Mouse (Mus musculus): ENCODE results near the gene Itgav. TPM values are rescaled to one million over a fixed set of nuclear protein-coding genes. Genes with fewer than 3 reads are reported as not detected.

The Itgav gene
- polyA plus RNA-seq, 1 experiment from 2014 or later = 79.6 TPM

- Histone ChIP-seq H3K36me3 (peaks cover 21% of the 10 kb centered on the region), H3K27ac (no peak overlapping the region), H3K9me3 (no peaks in the 10 kb centered on the region), H3K4me3 (no peak overlapping the region), H3K27me3 (no peaks in the 10 kb centered on the region), H3K4me2 (no peak overlapping the region), H3K4me1 (peaks cover 14% of the 10 kb centered on the region; the same call in 1 of the 2 replicates), H3K9ac (0 out of 2 replicates have a peak overlapping the region, but pooled peaks have one; percentile 21)
- 54% methylated on average over 7 of the region's 7 CpGs for WGBS
- no peak for ATAC-seq (ENCODE audit: insufficient number of reproducible peaks, insufficient read depth, low FRiP score, low TSS enrichment, low read depth)
Observed at GRCm38 (mm10) chr2:83758606-83759215, 34.5 kb downstream of the Itgav start.

DNA sequence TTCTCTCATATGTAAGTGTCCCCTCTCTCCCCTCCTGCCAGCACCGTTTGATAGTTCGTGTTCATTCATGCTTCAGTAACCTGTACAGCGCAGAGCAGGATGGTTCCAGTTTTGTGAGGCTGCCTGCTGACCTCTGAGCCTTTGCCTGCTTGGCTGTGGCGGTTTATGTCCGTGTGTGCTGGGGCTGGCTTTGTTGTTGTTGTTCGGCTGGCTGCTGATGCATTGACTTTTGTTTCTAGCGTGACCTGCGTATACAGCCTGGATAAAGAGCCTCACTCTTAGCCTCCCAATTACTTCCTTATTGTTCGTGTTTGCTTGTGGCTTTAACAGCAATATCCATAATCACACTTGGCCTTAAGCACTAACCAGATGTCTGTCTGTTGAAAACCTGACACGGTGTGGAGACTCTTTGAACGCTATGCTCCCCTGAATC, 35.0 kb downstream of the Itgav start:
- Histone ChIP-seq H3K27me3 (no peaks in the 10 kb centered on the region), H3K9me3 (no peaks in the 10 kb centered on the region), H3K9ac (0 out of 2 replicates have a peak overlapping the region, but pooled peaks have one; percentile 21), H3K36me3 (peaks cover 21% of the 10 kb centered on the region), H3K27ac (no peak overlapping the region), H3K4me3 (no peak overlapping the region), H3K4me2 (no peak overlapping the region), H3K4me1 (peaks cover 14% of the 10 kb centered on the region; the same call in 1 of the 2 replicates)
- no peak for ATAC-seq (ENCODE audit: insufficient number of reproducible peaks, insufficient read depth, low FRiP score, low TSS enrichment, low read depth)
- 42% methylated on average over 11 of the region's 11 CpGs for WGBS

- H3K4me2 ChIP-seq = no peak overlapping the region
- peaks cover 14% of the 10 kb centered on the region; the same call in 1 of the 2 replicates for H3K4me1 ChIP-seq
- no peak overlapping the region for H3K4me3 ChIP-seq
- WGBS = 68% methylated on average over 5 of the region's 5 CpGs
- ATAC-seq (ENCODE audit: insufficient number of reproducible peaks, insufficient read depth, low FRiP score, low TSS enrichment, low read depth) = no peak
- H3K27me3 ChIP-seq = no peaks in the 10 kb centered on the region
- H3K9ac ChIP-seq = no peak overlapping the region
- H3K36me3 ChIP-seq = peaks cover 21% of the 10 kb centered on the region
- no peak overlapping the region for H3K27ac ChIP-seq
- H3K9me3 ChIP-seq = no peaks in the 10 kb centered on the region
Observed at GRCm38 (mm10) chr2:83759667-83760066, 35.5 kb downstream of the Itgav start.

DNA sequence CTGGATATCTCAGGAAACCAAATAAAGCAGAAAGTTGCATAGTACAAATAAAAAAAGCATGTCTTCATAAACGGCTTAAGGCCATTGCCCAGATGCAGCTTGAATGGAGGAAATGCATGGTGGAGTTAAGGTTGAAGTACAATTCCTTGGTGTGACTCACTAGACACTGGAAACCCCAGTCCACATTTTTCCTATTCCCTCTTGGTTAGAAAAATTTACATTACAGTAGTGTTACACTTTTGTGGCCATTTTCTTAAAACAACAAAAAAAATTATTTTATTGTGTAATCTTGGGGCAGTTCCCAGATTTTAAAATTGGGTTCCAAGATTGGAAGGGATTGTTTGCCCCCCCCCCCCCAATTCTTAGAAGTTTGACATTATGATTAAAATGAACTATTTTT, 35.9 kb downstream of the Itgav start:
- H3K9me3 ChIP-seq = no peaks in the 10 kb centered on the region
- H3K4me2 ChIP-seq = no peak overlapping the region
- H3K9ac ChIP-seq = no peak overlapping the region
- peaks cover 21% of the 10 kb centered on the region for H3K36me3 ChIP-seq
- 57% methylated on average over 1 of the region's 1 CpGs for WGBS
- ATAC-seq (ENCODE audit: insufficient number of reproducible peaks, insufficient read depth, low FRiP score, low TSS enrichment, low read depth) = no peak
- H3K4me1 ChIP-seq = peaks cover 14% of the 10 kb centered on the region; the same call in 1 of the 2 replicates
- no peak overlapping the region for H3K27ac ChIP-seq
- no peaks in the 10 kb centered on the region for H3K27me3 ChIP-seq
- H3K4me3 ChIP-seq = no peak overlapping the region

DNA sequence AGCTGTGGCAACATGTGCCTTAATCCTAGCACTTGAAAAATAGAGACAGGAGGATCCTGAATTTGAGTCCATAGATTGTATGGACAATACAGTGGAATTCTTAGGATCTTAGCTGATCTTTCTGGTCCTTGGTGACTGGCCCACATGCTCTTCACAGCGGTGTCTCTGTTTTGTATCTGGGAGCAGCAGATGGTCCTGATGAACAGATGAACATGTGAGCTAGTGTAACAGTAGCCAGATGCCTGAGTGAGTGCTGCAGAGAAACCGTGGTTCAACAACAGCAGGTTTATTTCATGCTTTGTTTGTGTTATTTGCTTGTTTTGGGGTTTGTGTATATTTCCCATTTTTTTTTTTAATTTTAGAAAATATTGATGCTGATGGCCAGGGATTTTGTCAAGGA, 37.3 kb downstream of the Itgav start:
- H3K4me3 ChIP-seq = no peak overlapping the region
- WGBS = 36% methylated on average over 2 of the region's 2 CpGs
- no peak for ATAC-seq (ENCODE audit: insufficient number of reproducible peaks, insufficient read depth, low FRiP score, low TSS enrichment, low read depth)
- H3K27ac ChIP-seq = no peak overlapping the region
- H3K27me3 ChIP-seq = no peaks in the 10 kb centered on the region
- H3K36me3 ChIP-seq = peaks cover 23% of the 10 kb centered on the region
- H3K9me3 ChIP-seq = no peaks in the 10 kb centered on the region
- peaks cover 14% of the 10 kb centered on the region; the same call in 1 of the 2 replicates for H3K4me1 ChIP-seq
- no peak overlapping the region for H3K9ac ChIP-seq
- H3K4me2 ChIP-seq = no peak overlapping the region

DNA sequence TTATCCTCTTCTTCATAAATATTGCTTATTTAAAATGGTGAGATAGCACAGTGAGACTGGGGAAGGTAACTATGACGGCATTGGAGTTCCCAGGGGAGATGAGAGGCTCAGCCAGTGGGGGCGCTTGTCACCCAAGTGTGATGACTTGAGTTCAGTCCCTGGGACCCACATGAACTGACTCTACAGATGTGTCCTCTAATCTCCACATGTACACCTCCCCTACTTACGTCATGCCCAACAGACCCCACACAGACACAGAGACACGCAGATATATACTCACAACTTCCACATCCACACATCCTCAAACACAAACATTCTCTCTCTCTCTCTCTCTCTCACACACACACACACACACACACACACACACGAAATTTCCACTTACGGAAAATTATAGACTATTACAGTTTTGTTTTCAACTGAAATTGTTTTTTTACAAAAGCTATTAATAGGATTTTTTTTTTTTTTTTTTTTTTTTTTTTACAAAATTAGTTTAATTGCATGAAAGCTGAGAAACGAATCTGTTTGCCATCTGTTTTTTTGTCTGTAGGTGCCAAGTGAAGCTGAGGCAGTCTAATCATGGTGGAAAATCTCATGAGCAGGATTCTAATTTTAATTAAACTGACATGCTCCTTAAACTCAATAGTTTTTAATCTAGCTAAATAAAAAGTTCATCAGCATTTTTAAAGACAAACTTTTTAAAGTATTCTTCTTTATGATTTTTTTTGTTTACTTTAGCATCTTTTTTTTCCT, 38.1 kb downstream of the Itgav start:
- Histone ChIP-seq H3K4me1 (peaks cover 14% of the 10 kb centered on the region; the same call in 1 of the 2 replicates), H3K4me3 (no peak overlapping the region), H3K4me2 (no peak overlapping the region), H3K36me3 (peaks cover 24% of the 10 kb centered on the region), H3K9ac (no peak overlapping the region), H3K27ac (no peak overlapping the region), H3K27me3 (no peaks in the 10 kb centered on the region), H3K9me3 (no peaks in the 10 kb centered on the region)
- 73% methylated on average over 7 of the region's 7 CpGs for WGBS
- ATAC-seq (ENCODE audit: insufficient number of reproducible peaks, insufficient read depth, low FRiP score, low TSS enrichment, low read depth) = no peak

DNA sequence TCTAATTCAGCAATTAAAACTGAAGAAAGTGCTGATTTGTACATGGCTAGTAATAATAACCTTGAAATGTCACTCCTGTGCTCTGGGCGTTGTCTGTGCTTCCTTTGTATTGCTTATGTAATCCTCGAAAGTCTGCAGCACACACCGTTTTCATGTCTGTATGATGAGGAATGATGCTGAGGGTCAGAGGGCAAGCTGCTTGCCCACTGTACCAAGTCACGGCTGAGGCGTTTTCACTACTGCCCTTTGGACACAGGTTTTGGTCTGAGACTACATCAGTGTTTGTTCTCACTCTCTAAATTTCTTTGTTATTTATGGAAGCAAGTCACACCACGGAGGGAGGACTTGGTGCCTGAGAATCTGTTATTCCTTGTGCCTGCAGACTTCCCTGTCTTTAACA, 41.9 kb downstream of the Itgav start:
- Histone ChIP-seq H3K36me3 (peaks cover 35% of the 10 kb centered on the region), H3K4me3 (no peak overlapping the region), H3K4me2 (no peak overlapping the region), H3K9me3 (no peaks in the 10 kb centered on the region), H3K4me1 (no peaks in the 10 kb centered on the region), H3K27ac (no peak overlapping the region), H3K9ac (no peak overlapping the region), H3K27me3 (no peaks in the 10 kb centered on the region)
- 82% methylated on average over 6 of the region's 6 CpGs for WGBS
- ATAC-seq (ENCODE audit: insufficient number of reproducible peaks, insufficient read depth, low FRiP score, low TSS enrichment, low read depth) = no peak

DNA sequence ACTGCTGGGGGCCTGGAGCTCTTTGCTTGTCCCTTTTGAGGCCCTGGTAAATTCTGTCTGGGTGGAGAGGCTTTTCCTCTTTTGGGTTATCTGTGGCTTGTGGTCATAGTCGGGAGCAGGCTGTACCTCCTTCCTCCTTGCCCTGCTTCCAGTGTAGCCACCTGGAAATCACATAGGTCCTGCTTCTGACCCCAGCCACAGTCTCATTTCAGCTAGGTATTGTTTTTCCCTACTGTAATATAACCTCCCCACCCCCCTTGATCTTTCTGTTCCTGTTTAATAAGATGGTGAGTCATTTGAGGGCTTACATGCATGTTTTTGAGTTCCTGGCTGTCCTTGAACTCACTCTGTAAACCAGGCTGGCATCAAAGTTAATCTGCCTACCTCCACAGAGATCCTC, 42.7 kb downstream of the Itgav start:
- ATAC-seq (ENCODE audit: insufficient number of reproducible peaks, insufficient read depth, low FRiP score, low TSS enrichment, low read depth) = no peak
- WGBS = 76% methylated on average over 1 of the region's 1 CpGs
- peaks cover 36% of the 10 kb centered on the region for H3K36me3 ChIP-seq

DNA sequence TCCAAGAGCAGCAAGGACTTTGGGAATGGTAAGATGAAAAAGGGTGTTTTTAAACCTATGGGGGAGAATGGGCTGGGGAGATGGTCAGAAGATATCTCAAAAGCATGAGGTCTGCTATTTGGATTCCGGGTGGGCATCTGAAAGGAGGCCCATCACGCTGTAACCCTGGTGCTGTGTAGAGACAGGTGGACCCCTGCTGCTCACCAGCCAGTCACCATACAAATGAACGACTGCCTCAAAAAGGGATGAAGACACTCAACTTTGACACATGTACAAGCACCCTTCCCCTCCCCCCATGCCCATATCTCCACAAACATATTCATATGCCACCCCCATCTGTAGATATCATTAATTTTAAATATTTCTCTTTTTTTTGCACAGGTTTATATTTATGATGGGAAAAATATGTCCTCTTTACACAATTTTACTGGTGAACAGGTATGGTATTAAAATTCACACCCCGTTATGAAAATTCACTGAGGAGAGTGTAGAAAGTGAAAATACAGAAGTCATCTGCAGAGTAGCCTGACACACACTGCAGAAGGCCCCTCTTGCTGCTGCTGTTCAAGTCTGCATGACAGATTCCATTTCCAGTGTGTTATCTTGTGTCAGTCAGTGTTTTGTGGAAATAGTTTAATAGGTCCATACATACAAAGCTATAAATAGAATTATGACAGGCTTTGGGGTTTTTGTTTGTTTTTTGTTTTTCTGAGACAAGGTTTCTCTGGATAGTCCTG, 44.3 kb downstream of the Itgav start:
- WGBS = 86% methylated on average over 4 of the region's 4 CpGs
- ATAC-seq (ENCODE audit: insufficient number of reproducible peaks, insufficient read depth, low FRiP score, low TSS enrichment, low read depth) = no peak
- Histone ChIP-seq H3K4me1 (no peaks in the 10 kb centered on the region), H3K4me3 (no peak overlapping the region), H3K27me3 (no peaks in the 10 kb centered on the region), H3K27ac (no peak overlapping the region), H3K4me2 (no peak overlapping the region), H3K9ac (no peak overlapping the region), H3K9me3 (no peaks in the 10 kb centered on the region), H3K36me3 (peaks cover 52% of the 10 kb centered on the region)

More for the DNA sequence above, 42.7 kb downstream of the Itgav start:
- Histone ChIP-seq H3K27me3 (no peaks in the 10 kb centered on the region), H3K9ac (no peak overlapping the region), H3K4me3 (no peak overlapping the region), H3K4me1 (no peaks in the 10 kb centered on the region), H3K4me2 (no peak overlapping the region), H3K9me3 (no peaks in the 10 kb centered on the region), H3K27ac (no peak overlapping the region)

DNA sequence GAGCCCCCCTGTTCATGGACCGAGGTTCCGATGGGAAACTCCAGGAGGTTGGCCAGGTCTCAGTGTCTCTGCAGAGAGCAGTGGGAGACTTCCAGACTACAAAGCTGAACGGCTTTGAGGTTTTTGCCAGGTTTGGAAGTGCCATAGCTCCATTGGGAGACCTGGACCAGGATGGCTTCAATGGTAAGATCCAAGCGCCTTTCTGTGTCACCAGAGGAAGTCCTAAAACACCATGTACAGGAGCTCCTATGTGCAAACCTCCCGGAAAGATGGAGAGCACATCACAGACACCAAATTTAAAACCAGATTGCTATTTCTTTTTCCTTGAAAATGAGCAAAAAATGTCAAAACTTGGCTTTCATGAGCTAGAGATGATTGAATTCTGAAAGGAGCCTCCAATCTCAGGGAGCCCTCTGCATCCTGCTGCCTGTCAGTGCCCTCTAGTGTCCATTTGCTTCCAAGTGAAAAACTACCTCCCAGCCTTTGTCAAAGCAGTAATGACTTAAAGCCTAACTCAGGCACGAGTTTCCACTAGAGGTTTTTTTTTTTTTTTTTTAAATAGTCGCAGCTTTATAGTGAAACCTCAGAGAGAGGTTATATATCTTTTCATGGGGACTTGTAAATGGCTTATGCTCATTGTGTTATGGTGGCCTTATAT, 47.1 kb downstream of the Itgav start:
- no peaks in the 10 kb centered on the region for H3K27me3 ChIP-seq
- H3K4me3 ChIP-seq = no peak overlapping the region
- ATAC-seq (ENCODE audit: insufficient number of reproducible peaks, insufficient read depth, low FRiP score, low TSS enrichment, low read depth) = no peak
- 57% methylated on average over 7 of the region's 7 CpGs for WGBS
- H3K4me1 ChIP-seq = no peaks in the 10 kb centered on the region
- H3K9ac ChIP-seq = no peak overlapping the region
- no peak overlapping the region for H3K27ac ChIP-seq
- no peak overlapping the region for H3K4me2 ChIP-seq
- H3K9me3 ChIP-seq = no peaks in the 10 kb centered on the region
- H3K36me3 ChIP-seq = peaks cover 66% of the 10 kb centered on the region

DNA sequence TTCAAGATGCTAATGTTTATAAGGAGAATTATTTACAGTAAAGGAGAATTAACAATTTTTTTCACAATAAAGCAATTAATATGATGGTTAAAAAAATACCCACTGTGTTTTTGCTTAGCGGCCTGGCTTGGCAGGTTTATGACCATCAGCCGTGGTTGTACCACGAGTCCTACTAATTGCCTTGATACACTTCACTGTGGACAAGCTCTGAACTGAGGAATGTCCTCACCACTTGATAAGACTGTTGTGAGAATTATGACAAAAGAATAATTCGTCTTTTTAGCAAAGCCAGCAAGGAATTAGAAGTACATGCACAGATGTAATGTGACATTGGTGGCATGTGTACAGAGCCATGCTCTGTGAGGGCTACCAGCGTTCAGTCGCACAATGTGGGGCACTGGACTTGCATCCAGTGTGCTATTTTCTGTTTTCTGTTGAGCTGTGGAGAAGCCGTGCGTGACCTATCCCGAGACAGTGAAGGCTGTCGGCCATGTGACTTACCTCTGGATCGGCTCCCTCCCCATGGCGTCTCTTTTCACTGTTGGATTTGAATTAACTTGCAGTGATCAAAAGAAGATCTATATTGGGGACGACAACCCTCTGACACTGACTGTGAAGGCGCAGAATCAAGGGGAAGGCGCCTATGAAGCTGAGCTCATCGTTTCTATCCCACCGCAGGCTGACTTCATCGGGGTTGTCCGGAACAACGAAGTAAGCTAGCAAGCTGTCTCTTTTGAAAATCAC, 67.3 kb downstream of the Itgav start:
- Histone ChIP-seq H3K9me3 (no peaks in the 10 kb centered on the region), H3K27me3 (no peaks in the 10 kb centered on the region), H3K4me3 (no peak overlapping the region), H3K4me1 (no peaks in the 10 kb centered on the region), H3K9ac (no peak overlapping the region), H3K36me3 (peaks cover 60% of the 10 kb centered on the region), H3K4me2 (no peak overlapping the region), H3K27ac (no peak overlapping the region)
- 89% methylated on average over 20 of the region's 20 CpGs for WGBS
- no peak for ATAC-seq (ENCODE audit: insufficient number of reproducible peaks, insufficient read depth, low FRiP score, low TSS enrichment, low read depth)
